In the genomic region with DNA sequence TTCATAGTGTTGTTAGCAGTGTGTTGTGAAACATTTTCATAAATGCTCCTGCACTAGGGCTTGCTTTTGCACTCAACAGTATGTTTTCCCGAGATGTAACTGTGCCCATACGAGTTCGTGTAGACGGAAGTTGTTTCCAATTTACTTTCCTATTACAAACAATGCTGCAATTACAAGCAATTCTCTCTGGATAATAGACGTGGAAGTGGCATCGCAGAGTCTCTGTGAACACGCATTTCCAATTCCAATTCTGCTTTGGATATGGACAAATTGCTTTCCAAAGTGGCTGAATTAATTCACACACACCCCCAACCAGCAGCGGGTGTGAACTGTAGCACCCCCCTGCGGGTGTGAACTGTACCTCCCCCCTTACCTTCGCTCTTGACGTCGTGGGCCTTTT, we compare ENCODE assay signal across 21 mouse cellular contexts.
DNase-seq lines count a peak whose midpoint lies in the region; ATAC-seq and TF ChIP-seq lines count a peak whose summit lies in the region.
"Had no signal": no experiment of that assay in that cellular context is flagged by ENCODE, and none has a peak within 500 bp of the region (broad histone marks: within the 10 kb centered on the region; RNA-seq: fewer than 3 reads in every experiment).

No protein-coding gene starts in this region.

- ATAC-seq in forebrain, embryonic 16.5 days = peak; percentile 31; the same call in 1 of the 2 replicates
- ATAC-seq in forebrain, embryonic 15.5 days (replicated peaks) = no peak
- ATAC-seq: CD4-positive, CD25-positive, alpha-beta regulatory T cell, adult 4 months; hindbrain, postnatal 0 days; inflammation-experienced regulatory T-cells, adult 6 months; intestine, embryonic 16.5 days had no signal

- DNase-seq in heart, embryonic 10.5 days (ENCODE audit: low spot score) = peak; percentile 46
- no peak for DNase-seq in heart, adult 18-20 months
- peak; percentile 59 for DNase-seq in brain, embryonic 14.5 days (ENCODE audit: low read depth)
- DNase-seq in retina, embryonic 14.5 days (ENCODE audit: low spot score) = no peak
- DNase-seq: adrenal gland, adult 2 months; adrenal gland, postnatal 14 days; cerebellum, adult 18-20 months; cerebellum, adult 9-10 months; cerebellum, postnatal 14 days; gastrocnemius, postnatal 25 days; heart, postnatal 14 days; heart, postnatal 4 days; kidney, adult 18-20 months had no signal

- H3K9me3 ChIP-seq in forebrain, embryonic 16.5 days (ENCODE audit: control insufficient read depth, low read length) = no peaks in the 10 kb centered on the region
- no peaks in the 10 kb centered on the region for H3K9me3 ChIP-seq in forebrain, embryonic 15.5 days
- no peaks in the 10 kb centered on the region for H3K9me3 ChIP-seq in heart, embryonic 10.5 days
- H3K9me3 ChIP-seq: heart, embryonic 13.5 days had no signal

- H3K4me1 ChIP-seq in forebrain, embryonic 16.5 days (replicated peaks; ENCODE audit: control insufficient read depth, insufficient read depth, low read length) = peaks cover 27% of the 10 kb centered on the region
- H3K4me1 ChIP-seq in forebrain, embryonic 15.5 days = peaks cover 27% of the 10 kb centered on the region
- no peaks in the 10 kb centered on the region for H3K4me1 ChIP-seq in heart, embryonic 10.5 days
- H3K4me1 ChIP-seq: heart, embryonic 13.5 days had no signal

- no peak overlapping the region for H3K4me2 ChIP-seq in forebrain, embryonic 16.5 days (ENCODE audit: low read length)
- H3K4me2 ChIP-seq in forebrain, embryonic 15.5 days (replicated peaks) = no peak overlapping the region
- H3K4me2 ChIP-seq: heart, embryonic 13.5 days; hindbrain, embryonic 14.5 days had no signal

- H3K27ac ChIP-seq in forebrain, embryonic 16.5 days (ENCODE audit: low read length) = no peak overlapping the region
- H3K27ac ChIP-seq in forebrain, embryonic 15.5 days (replicated peaks) = no peak overlapping the region
- H3K27ac ChIP-seq in heart, embryonic 10.5 days = no peak overlapping the region
- H3K27ac ChIP-seq: heart, embryonic 13.5 days; hindbrain, embryonic 14.5 days; hindbrain, postnatal 0 days had no signal

- H3K4me3 ChIP-seq in forebrain, embryonic 16.5 days (replicated peaks; ENCODE audit: low read length) = no peak overlapping the region
- H3K4me3 ChIP-seq in forebrain, embryonic 15.5 days = no peak overlapping the region
- no peak overlapping the region for H3K4me3 ChIP-seq in heart, embryonic 10.5 days
- H3K4me3 ChIP-seq: heart, embryonic 13.5 days had no signal

- H3K27me3 ChIP-seq in forebrain, embryonic 16.5 days (replicated peaks; ENCODE audit: control insufficient read depth, insufficient read depth, low read length) = no peaks in the 10 kb centered on the region
- no peaks in the 10 kb centered on the region for H3K27me3 ChIP-seq in forebrain, embryonic 15.5 days
- peaks cover 10% of the 10 kb centered on the region; the same call in 1 of the 2 replicates for H3K27me3 ChIP-seq in heart, embryonic 10.5 days (ENCODE audit: insufficient read depth, poor library complexity, severe bottlenecking)

- no peak overlapping the region for H3K9ac ChIP-seq in forebrain, embryonic 16.5 days (replicated peaks; ENCODE audit: low read depth, low read length)
- no peak overlapping the region for H3K9ac ChIP-seq in forebrain, embryonic 15.5 days (replicated peaks)
- H3K9ac ChIP-seq: heart, embryonic 13.5 days; hindbrain, embryonic 14.5 days had no signal

- no peak for TF ChIP-seq CTCF in brain, embryonic 14.5 days (IDR thresholded peaks at IDR 0.05; ENCODE audit: borderline replicate concordance, extremely low read depth, insufficient read depth, insufficient read length)

- no peaks in the 10 kb centered on the region for H3K36me3 ChIP-seq in forebrain, embryonic 16.5 days (ENCODE audit: control insufficient read depth, insufficient read depth)
- no peaks in the 10 kb centered on the region for H3K36me3 ChIP-seq in forebrain, embryonic 15.5 days
- H3K36me3 ChIP-seq in heart, embryonic 10.5 days = no peaks in the 10 kb centered on the region
- H3K36me3 ChIP-seq: heart, embryonic 13.5 days had no signal

- WGBS in forebrain, embryonic 16.5 days = 43% methylated on average over 12 of the region's 12 CpGs
- 46% methylated on average over 12 of the region's 12 CpGs for WGBS in forebrain, embryonic 15.5 days
- WGBS in heart, embryonic 10.5 days = 72% methylated on average over 12 of the region's 12 CpGs

- no peak for TF ChIP-seq POLR2A in brain, embryonic 14.5 days (IDR thresholded peaks at IDR 0.05; ENCODE audit: borderline replicate concordance, extremely low read depth, insufficient read depth, insufficient read length, poor library complexity, severe bottlenecking)

Comparison
In these comparisons a context has a peak if more than half of its experiments do, and no peak if none do; other contexts are left out.
1. DNase-seq: peak in heart, embryonic 10.5 days (single experiment) and brain, embryonic 14.5 days (single experiment); none in heart, adult 18-20 months (0 of 2) and retina, embryonic 14.5 days (single experiment).